Mouse (Mus musculus) neural tube, embryonic 10.5 days (tissue): Measurements from ENCODE around the gene Adamtsl1.

Experiments
- DNase-seq: peaks from one replicate; pipeline ENCODE4 v3.0.0-alpha.2; 2017; ENCODE audit warnings: low spot score; ENCODE audit errors: extremely low spot score

Gene Adamtsl1

DNA sequence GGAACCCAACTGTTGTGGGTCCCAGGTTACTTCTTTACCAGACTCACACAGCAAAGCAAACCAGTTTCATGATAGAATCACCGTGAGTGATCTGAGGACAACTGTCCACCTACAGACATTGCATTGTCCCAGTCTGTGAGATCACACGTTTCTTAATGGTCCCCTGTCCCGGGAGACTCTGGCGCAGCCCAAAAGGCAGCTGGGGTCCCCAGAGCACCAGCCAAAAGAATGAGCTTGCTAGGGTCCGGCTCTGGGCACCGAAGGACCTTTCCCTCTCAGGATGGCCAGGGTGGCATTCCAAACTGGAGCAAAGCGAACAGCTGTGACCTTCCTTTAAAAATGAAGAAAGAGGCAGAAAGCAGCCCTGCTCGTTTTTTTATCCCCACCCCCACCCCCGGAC, at the start of gene Adamtsl1:
Adamtsl1 (plus strand) TSS at position 381 of the 400 bp plus-strand sequence.
- DNase-seq, result no peak

DNA sequence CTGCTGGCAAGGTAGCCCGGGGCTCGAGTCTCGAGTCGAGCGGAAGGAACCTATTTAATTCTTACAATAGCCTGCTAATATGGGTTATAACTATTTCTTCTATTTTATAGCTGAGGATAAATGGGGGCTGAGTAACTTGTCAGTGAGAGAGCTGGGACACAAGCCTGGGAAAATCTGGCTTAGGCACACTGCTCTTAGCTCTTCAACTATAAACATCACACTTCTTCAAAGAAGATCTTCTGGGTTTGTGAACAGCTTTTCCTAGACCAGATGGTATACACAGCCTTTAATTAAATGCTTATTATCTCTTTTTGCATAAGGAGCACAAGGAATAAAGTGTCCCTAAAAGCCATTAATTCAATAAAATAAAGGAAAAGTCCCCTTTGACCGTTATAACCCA, 30.4 kb upstream of the Adamtsl1 start:
- DNase-seq, result no peak

DNA sequence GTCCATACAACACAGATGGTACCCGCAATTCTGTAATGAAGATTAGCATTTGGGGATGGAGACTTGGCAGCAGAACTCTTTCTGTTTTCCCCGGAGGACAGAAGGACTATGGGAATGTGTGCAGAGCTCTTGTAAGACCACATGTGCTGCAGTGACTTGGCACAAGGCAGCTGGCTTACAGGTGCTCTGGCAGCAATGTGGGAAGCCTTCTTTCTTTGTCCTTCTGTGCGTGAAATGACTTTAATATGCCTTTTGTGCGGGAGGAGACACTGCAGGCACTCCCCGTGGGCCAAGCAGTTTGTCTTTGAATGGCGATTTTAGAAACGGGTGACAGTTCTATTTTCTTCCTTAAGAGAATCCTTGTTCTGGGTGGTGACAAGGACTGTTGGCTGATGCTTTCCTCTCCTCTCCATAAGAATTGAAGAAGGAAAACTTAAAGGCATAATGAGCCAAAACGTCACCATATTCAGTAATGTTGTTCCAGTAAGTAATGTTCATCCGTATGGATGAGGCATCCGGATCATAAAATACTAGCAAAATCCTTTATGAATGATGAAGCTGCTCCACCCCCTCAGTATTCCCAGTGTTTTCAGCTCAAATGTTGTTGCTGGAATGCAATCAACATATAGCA, 27.5 kb upstream of the Adamtsl1 start:
- no peak for DNase-seq

DNA sequence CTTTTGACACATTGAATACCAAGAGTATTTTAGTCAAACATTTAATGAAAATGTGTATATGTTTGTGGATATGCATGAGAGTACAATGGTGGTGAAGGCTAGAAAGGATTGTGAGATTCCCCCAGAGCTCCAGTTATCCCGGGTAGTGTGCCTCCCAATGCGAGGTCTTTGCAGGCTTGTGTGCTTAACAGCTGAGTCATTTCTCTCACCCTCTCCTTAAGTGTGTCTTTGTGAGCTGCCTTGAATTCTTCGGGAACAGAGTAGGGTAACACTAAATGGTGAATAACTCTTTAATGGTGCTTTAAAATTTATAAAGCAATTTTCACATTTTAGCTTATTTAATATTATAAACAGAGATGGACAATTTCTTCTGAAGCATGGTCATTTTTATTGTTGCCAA, 8.3 kb upstream of the Adamtsl1 start:
- DNase-seq, result no peak

DNA sequence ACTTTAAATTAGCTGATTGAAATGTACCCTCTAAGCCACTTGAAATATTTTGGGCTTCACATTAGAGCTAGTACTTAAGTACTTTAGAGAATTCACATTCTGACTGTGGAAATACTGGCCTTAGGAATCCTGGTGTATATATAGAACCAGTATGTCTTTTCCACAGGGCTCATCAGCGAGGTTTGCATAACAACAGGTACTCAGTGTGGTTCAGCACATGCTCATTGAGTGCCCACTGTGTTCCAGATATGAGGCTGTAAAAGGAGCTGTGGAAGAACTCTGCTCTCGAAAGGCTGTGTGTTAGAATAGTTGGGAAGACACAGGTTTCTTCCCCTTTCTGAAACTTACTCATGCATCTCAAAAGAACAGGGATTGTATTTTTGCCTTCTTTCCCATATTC, 7.0 kb upstream of the Adamtsl1 start:
- DNase-seq, result no peak

DNA sequence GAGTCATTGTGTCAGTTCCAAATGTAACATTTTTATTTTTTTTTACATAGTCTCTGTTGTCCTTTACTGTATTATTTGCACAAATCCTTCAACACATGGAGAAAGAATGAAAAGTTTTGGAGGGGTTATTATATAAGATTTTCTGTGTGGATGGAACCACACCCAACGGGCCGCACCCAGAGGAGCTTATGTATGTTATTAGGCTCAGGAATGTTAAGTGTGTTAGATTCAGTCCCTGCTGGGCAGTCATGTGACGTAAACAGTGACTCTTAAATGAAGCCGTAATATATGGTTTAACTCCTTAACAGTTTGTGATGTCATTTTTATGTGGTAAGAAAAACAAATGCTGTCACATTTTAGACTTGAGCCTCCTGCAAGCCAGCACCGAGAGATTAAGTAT, 6.5 kb upstream of the Adamtsl1 start:
- DNase-seq, result no peak

DNA sequence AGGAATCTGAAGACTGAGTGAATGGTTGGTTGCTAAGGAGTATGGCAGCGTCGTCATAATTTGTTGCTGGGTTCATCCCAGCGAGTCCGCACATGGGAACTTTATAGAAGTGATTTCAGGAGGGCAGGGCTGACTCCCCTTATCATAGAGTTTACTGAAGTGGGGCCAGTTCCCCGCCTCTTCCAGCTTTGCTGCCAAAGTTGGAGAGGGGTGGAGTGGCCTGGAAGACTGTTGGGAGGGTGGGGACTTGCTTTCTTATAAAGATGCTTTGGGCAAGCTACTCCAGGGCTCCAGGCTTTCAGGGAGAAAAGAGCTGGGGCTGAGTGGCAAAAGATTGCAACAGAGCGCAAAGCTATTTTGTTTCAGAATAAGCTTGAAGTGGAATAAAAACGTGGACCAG, 684 bp upstream of the Adamtsl1 start:
- no peak for DNase-seq

DNA sequence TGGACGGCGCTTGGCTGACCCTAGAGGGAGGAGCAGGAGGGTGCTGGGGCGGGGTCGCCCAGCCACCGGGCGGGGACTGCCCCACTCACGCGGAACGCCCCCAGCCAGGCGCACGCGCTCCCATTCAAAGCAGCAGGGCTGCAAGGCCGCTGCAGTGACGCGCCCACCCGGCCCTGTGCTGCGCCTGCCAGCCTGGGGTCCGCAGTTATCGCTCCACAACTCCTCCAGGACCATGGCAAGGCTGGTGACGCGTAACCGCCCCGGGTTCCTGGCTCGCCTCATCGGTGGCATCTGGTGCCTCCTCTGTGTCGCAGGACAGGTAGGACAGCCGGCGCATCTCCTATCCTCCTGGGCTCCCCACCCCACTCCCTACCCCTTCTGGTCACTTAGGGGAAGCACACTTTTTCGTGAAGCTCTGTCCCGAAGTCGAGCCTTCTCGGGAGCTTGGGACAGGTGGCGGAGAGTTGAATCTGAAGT, 271 bp downstream of the Adamtsl1 start:
- DNase-seq, result peak; percentile 78

DNA sequence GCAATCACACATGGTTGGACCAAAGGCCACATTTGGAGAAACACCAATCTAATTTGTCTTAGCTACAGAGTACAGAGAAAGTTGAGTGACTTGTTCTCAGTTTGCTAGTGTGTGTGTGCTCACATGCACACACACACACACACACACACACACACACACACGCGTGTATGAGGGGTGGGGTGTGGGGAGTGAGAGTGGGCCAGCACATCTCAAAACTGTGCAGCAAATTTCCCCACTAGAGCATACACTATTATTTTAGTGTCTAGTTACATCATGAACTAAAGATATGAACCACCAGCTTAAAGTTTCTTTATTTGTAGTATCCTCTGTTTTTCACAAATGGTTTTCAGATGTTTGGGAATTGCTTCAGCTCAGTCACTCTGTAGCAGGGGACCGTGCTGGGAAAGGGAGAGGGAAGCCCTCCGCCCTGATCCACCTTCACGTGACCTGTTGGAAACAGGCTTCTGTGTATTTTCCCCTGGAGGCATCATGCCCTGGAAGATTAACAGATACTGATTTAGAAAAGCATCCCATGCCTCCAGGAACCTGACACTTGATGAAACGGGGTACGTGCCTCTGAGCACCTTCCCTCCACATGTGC, 13.1 kb downstream of the Adamtsl1 start:
- no peak for DNase-seq

DNA sequence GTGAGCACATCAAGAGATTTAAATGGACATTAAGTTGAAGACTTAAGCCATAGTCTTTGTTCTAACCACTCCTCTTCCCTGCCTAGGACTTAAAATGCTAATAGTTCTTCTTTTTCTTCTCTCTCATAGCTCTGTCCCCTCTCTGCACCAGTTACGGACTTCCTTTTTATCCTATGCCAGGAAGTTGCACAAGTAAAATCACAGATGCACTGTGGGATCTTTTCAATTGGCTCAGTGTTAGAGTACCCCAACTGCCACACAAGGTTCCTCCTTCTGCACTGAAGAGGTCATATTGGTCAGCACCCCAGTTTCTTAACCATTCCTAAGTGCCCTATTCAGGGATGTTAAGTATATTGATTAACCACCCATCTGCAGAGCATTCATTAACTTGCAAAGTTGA, 15.9 kb downstream of the Adamtsl1 start:
- no peak for DNase-seq

DNA sequence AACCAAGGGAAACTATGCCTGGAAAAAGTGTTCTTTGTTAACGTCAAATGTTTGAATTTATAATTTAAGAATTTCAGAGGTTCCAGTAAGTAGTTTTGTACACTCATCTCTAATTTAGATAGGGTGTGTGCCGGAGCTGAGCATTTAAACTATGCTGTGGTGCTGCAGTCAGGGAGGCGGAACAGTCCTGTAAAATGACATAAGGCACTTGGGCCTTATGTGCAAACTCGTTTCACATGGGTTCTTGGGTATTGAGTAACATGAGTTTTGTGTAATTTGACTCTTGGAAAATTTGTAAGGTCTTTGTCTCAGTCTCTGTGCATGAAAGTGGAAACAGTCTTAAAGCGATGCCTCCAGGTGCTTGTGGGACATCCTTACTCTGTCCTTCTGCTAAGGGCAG, 25.7 kb downstream of the Adamtsl1 start:
- no peak for DNase-seq

DNA sequence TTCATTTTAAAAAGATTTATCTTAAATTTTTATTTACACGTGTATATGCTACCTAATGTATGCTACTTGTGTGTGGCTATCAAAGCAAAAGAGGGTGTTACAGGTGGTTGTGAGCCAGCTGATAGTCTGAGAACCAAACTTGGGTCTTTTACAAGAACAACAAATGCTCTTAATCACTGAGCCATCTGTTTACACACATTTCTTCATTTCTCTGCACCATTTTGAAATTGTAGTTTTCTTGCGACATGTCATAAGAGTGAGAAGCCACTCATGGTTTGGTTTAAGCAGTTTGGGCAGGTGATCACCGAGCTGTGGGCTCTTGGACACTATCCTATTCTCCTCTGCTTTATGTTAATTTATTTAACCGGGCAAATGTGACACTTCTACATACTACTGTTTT, 29.2 kb downstream of the Adamtsl1 start:
- no peak for DNase-seq

DNA sequence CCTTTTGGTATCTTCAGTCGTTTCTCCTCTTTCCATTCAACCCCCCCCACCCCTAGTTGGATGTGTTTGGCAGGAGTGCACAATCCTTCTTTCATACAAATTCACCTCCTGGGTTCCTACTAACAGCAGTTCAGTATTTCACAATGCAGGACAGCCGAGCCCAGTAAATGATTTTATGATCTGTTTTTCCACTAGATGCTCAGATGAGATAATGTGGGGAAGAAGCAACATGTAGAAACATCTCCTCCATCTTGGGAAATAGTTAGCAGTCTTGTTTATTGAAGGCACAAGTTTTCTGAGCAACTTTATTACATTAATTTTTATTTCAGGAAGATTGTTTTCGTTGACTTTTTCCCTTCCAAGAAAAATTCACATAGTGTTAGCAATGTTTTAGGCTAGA, 40.7 kb downstream of the Adamtsl1 start:
- no peak for DNase-seq

DNA sequence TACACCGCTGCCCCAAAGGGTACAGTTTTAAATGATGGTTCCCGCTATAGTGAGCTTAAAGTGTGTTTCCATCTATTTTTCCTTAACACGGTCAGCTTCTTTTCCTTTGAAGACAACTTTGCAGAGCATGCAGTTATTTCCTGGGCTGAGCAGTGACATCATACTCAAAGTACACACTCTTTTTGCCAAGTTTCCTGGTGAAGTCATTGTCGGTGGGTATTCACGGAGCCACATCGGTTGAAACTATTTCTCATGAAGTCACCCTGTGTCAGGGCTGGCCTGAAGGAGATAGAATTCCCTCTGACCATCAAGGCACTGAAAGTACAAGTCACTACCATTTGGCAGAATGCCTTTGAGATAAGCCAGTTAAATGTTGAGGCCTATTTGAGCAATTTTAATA, 45.8 kb downstream of the Adamtsl1 start:
- no peak for DNase-seq

DNA sequence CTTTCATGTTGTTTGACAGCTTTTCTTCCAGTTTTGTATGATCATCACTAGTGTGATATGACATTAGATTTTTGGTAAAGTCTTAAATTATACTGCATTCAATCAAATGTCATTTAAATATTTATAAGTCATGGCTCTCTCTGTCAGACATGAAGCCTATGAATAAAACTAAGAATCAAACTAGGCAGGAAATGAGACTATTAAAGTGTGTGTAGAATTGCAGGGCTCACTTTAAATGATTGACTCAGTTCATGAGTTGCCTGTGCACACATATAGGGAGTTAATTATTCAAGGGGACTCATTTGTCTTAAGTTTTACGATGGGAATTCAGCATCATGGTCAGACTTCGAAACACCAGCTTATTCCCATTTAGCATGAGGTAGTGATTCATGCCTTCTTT, 71.5 kb downstream of the Adamtsl1 start:
- no peak for DNase-seq

DNA sequence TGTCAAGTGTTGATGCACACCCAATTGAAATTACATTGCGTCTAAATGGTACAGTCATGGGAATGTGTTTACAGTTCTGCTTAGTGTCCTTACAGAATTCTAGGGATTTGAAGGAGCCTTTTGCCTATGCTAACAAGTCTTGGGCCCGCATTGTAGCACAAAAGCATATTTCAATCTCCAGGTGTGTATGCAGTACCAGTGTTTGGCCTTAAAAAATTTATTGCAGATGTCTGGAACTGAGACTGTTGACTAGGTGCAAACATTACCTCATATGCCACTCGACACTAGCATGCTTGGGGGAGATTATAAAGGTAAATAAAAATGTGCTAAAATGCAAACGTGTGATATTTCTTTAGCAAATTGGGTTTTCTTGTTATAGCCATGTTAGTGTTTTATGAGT, 75.0 kb downstream of the Adamtsl1 start:
- no peak for DNase-seq

DNA sequence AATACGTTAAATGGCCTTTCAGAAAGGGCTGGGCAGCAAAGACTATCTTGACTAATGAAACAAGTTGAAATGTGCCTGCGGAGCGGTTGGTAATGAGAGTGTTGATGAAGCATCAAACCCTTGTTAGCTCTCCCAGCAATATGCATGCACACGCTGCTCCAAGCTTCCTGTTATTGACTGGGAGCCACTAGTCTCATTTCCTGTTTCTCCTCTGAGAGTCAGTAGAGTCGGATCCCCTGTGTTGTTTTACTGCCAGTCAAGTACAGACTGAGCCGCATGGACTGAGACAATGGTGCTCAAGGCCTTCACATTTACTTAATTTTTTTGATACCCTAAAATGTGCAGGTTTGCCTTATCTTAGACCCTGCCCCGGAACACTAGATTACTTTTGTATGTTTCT, 77.1 kb downstream of the Adamtsl1 start:
- DNase-seq, result no peak

DNA sequence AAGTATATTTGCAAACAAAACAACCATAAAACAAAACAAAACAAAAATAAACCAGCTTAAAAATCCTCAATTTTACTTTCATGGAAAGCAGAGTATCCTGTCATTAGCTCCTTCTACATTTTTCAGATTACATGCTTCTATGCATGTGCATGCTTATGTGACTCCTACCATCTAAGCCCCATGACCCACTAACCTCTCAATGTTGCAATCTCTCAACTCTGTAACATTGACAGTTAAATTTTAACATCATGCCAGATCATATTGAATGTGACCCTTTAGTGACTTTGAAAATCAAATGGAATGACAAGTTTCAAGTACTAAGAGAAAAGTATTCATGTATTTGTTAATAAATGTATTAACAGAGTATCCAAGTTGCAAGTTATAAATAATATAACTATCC, 80.2 kb downstream of the Adamtsl1 start:
- DNase-seq, result no peak

DNA sequence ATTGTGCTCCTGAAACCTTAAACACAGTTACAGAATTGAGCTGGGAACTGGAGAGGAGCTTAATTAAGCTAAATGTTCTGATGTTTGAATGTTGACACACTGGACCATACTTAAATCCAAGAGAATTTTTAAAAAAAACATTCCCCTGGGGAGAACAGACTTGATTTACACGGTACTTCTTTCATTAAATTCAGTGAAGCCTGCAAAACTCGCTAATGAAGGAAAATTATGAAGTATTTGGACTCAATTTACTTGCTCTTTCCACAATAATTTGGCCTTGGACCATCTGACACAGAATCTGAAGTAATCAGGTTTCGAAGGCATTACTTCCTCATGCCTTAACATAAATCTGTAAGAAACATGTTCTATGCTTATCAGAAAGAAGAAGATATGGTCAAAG, 99.4 kb downstream of the Adamtsl1 start:
- DNase-seq, result no peak

DNA sequence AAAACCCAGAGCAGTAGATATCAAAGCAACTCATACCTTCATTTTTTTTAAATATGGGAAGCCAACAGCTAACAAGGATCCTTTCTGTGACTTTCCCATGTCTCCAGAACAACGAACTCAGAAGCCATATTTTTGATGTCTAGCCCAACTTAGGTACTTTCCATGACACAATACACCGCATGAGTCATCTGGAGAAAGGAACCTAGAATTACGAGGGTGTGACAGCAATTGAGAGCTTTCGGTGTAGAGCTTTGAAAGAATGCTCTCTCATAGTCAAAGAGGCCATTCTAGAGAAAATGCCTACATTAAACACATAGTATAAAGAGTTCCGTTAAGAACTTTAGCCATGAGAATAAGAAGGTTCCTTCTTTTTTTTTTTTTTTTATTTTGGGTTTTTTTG, 104.8 kb downstream of the Adamtsl1 start:
- DNase-seq, result no peak

DNA sequence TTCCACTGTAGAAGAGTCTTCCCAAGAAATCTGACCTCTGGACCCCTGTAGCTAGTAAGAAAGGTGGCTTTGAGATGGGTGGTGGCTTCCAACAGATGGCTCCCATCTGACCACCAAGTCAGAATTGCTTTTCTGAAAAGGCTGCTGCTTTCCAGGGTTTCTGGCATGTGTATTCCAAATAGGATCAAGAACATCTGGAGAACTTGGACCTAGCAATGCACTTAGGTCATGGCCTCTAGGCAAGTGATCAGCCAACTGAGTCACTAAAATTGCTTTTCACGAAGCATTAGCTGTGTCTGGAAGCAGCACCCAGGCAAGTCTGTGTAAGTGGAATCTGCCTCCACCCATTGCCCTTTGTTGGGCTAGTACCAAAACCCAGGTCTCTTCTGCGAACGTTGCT, 105.3 kb downstream of the Adamtsl1 start:
- no peak for DNase-seq

DNA sequence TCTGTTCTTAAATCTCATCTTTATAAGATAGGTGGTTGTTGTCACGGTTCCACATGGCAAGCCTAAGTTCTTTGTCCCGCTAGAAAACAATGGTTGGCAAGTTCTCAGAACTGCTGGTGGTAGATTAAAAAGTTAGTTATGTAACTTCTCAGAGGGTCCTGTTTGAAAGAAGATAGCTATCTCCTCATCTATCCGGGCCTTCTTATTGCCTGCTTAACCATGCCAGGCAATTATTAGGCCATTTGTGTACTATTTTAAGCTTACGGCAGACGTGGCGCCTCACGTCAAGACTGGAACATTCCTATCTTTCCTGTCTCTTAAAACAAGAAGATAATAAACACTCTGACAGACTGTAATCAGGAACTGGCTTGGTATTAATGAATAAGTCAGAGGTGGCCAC, 115.4 kb downstream of the Adamtsl1 start:
- no peak for DNase-seq

DNA sequence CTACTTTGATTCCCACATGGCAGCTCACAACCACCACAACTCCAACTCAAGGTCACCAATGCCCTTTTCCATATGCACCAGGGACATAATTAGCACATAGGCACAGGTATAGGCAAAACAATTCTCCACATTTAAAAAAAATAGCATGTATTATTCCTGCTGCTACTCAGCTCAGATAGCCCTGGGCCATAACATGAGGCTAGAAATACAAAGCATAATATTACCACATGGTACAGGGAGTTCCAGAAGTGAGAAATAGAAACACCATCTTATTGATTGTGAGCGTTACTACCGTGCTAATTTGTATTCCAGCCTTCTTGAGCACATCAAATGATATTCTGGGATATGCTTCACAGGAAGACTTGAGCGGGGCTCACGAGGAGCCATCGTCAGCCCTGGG, 155.3 kb downstream of the Adamtsl1 start:
- DNase-seq, result no peak

DNA sequence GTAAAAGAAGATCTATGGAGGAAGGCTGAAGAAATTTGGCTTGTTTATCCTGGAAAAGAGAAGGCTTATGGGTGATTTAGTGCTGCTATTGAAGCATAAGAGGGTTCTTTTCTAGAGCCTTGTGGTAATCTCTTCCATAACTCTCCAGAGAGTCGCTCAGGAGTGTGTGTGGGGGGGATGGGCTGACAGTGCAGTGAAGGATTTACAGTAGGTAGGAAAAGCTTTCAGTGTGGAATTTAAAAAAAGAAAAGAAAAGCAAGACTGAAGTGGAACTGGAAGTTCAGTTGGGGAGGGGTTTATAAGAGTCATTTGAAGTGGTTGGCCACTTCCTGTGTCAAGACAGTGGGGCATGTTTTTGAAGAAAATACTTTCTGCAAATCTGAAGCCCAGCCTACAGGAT, 155.8 kb downstream of the Adamtsl1 start:
- no peak for DNase-seq
